Mouse (Mus musculus): ENCODE measurements at regions not wholly inside any gene's neighbourhood (a gene's known extent, or its start where the extent isn't known, plus 50 kb on each side); places are given as distances from the start of the nearest gene placed in this dataset.
"Not testable (repeated sequence)": the region's sequence is repeated elsewhere in the genome, so short reads cannot be mapped to it uniquely, and the experiment has no call there.

DNA sequence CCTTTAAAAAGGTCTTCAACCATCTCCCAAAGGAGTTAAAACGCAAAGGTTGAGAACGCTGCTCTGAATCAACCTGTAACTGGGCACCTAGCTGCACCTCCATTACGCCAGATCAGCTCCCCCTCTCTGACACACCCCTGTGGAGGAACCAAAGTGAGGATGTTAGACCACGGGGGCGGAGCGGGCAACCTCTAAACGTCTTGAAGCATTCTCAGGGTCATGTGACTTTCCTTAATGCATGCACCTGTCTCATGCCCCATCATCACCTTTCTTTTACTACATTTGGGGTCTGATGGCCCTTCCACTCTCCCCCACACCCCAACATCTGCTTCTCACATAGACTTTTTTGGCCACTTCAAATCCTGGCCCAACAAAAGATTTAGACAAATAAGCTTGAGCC is 77.9 kb upstream of the Med13l start:
- ATAC-seq (ENCODE audit: insufficient number of reproducible peaks, low FRiP score, low TSS enrichment, low read depth), result no peak
- Histone ChIP-seq H3K4me1 (ENCODE audit: control insufficient read depth, insufficient read depth, low read length) (peaks cover 17% of the 10 kb centered on the region; the same call in 1 of the 2 replicates), H3K27ac (replicated peaks; ENCODE audit: low read depth, low read length) (no peak overlapping the region), H3K4me3 (ENCODE audit: low read depth, low read length) (no peak overlapping the region), H3K4me2 (ENCODE audit: low read depth, severe bottlenecking) (no peak overlapping the region), H3K36me3 (ENCODE audit: control insufficient read depth, insufficient read depth, low read length) (no peaks in the 10 kb centered on the region), H3K9me3 (ENCODE audit: control insufficient read depth, low read length) (no peaks in the 10 kb centered on the region), H3K9ac (ENCODE audit: low read length) (no peak overlapping the region), H3K27me3 (ENCODE audit: control insufficient read depth, insufficient read depth, low read length) (no peaks in the 10 kb centered on the region)
- DNase-seq (ENCODE audit: low spot score), result no peak
- 40% methylated on average over 7 of the region's 7 CpGs for WGBS

- ATAC-seq (ENCODE audit: insufficient number of reproducible peaks, low FRiP score, low TSS enrichment, low read depth) (no peak), DNase-seq (ENCODE audit: low spot score) (no peak)
- no peaks in the 10 kb centered on the region for H3K27me3 ChIP-seq (ENCODE audit: control insufficient read depth, insufficient read depth, low read length)
- peaks cover 14% of the 10 kb centered on the region; the same call in 1 of the 2 replicates for H3K4me1 ChIP-seq (ENCODE audit: control insufficient read depth, insufficient read depth, low read length)
- H3K27ac ChIP-seq (replicated peaks; ENCODE audit: low read depth, low read length), result no peak overlapping the region
- no peak overlapping the region for H3K4me2 ChIP-seq (ENCODE audit: low read depth, severe bottlenecking)
- WGBS, result 10% methylated on average over 7 of the region's 7 CpGs
- no peaks in the 10 kb centered on the region for H3K36me3 ChIP-seq (ENCODE audit: control insufficient read depth, insufficient read depth, low read length)
- no peak overlapping the region for H3K9ac ChIP-seq (ENCODE audit: low read length)
- H3K4me3 ChIP-seq (ENCODE audit: low read depth, low read length), result no peak overlapping the region
- no peaks in the 10 kb centered on the region for H3K9me3 ChIP-seq (ENCODE audit: control insufficient read depth, low read length)
Observed at GRCm38 (mm10) chr5:118483001-118483400, 77.5 kb upstream of the Med13l start.

DNA sequence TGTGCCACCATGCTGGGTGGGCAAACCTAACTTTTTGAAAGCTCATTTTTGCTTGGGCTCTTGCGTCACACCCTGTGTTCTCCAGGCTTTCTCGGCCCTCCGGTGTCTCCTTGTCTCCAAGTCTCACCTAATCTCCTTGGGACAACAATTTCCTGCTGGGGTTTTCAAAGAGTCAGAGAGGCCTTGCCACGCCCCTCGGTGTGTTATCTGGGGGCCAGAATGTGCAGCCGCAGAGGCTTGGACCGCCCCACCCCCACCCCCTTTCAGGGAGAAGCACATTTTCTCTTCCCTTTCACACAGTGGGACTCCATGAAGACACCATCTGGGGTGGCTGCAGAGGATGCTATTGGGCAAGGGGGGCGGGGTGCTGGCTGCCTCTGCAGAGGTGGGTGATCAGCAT is 76.9 kb upstream of the Med13l start:
- no peak overlapping the region for H3K4me3 ChIP-seq (ENCODE audit: low read depth, low read length)
- DNase-seq (ENCODE audit: low spot score), result no peak
- peak overlapping the region; percentile 15; the same call in 1 of the 2 replicates for H3K4me2 ChIP-seq (ENCODE audit: low read depth, severe bottlenecking)
- no peaks in the 10 kb centered on the region for H3K9me3 ChIP-seq (ENCODE audit: control insufficient read depth, low read length)
- no peaks in the 10 kb centered on the region for H3K27me3 ChIP-seq (ENCODE audit: control insufficient read depth, insufficient read depth, low read length)
- H3K36me3 ChIP-seq (ENCODE audit: control insufficient read depth, insufficient read depth, low read length), result no peaks in the 10 kb centered on the region
- no peak overlapping the region for H3K27ac ChIP-seq (replicated peaks; ENCODE audit: low read depth, low read length)
- no peak for ATAC-seq (ENCODE audit: insufficient number of reproducible peaks, low FRiP score, low TSS enrichment, low read depth)
- peaks cover 13% of the 10 kb centered on the region; the same call in 1 of the 2 replicates for H3K4me1 ChIP-seq (ENCODE audit: control insufficient read depth, insufficient read depth, low read length)
- 13% methylated on average over 8 of the region's 8 CpGs for WGBS
- H3K9ac ChIP-seq (ENCODE audit: low read length), result no peak overlapping the region

DNA sequence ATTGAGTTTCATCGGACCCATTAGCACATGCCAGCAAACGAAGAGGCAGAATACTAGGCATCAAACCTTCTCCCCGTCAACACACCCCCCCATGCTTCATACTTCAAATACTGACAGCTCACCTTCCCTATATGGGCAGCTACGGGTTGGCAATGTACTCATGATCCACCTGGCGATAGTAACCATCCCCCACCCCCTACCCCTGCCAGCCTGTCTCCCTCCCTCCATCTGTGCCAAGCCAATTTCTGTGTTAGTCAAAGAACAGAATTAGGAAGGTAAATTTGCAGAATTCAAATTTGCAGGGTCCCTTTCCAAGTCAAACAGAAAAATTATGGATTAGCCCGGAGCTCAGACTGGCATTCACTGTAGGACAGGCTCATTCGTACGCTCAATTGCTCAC is 75.3 kb upstream of the Med13l start:
- WGBS, result 95% methylated on average over 8 of the region's 8 CpGs
- DNase-seq (ENCODE audit: low spot score) (no peak), ATAC-seq (ENCODE audit: insufficient number of reproducible peaks, low FRiP score, low TSS enrichment, low read depth) (no peak)
- Histone ChIP-seq H3K27ac (replicated peaks; ENCODE audit: low read depth, low read length) (no peak overlapping the region), H3K4me2 (ENCODE audit: low read depth, severe bottlenecking) (no peak overlapping the region), H3K4me3 (ENCODE audit: low read depth, low read length) (no peak overlapping the region), H3K9me3 (ENCODE audit: control insufficient read depth, low read length) (no peaks in the 10 kb centered on the region), H3K36me3 (ENCODE audit: control insufficient read depth, insufficient read depth, low read length) (no peaks in the 10 kb centered on the region), H3K27me3 (ENCODE audit: control insufficient read depth, insufficient read depth, low read length) (no peaks in the 10 kb centered on the region), H3K9ac (ENCODE audit: low read length) (no peak overlapping the region), H3K4me1 (ENCODE audit: control insufficient read depth, insufficient read depth, low read length) (peaks cover 12% of the 10 kb centered on the region; the same call in 1 of the 2 replicates)

DNA sequence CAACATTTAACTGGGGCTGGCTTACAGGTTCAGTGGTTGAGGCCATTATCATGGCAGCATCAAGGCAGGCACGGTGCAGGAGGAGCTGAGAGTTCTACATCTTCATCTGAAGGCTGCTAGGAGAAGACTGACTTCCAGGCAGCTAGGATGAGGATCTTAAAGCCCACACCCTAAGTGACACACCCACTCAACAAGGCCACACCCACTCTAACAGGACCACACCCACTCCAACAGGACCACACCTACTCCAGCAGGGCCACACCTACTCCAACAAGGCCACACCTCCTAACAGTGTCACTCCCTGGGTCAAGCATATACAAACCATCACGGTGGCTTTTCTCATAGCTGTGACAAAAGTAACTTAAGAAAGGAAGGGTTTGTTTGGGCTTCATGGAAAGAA is 68.0 kb upstream of the Med13l start:
- not testable (repeated sequence) for H3K9ac ChIP-seq (ENCODE audit: low read length); ATAC-seq (ENCODE audit: insufficient number of reproducible peaks, low FRiP score, low TSS enrichment, low read depth); H3K4me1 ChIP-seq (ENCODE audit: control insufficient read depth, insufficient read depth, low read length)

GRCm38 (mm10) chr5:118494649-118495477 is 65.6 kb upstream of the Med13l start:
- no peaks in the 10 kb centered on the region for H3K36me3 ChIP-seq (ENCODE audit: control insufficient read depth, insufficient read depth, low read length)
- no peaks in the 10 kb centered on the region for H3K27me3 ChIP-seq (ENCODE audit: control insufficient read depth, insufficient read depth, low read length)
- DNase-seq (ENCODE audit: low spot score) (no peak), ATAC-seq (ENCODE audit: insufficient number of reproducible peaks, low FRiP score, low TSS enrichment, low read depth) (no peak)
- H3K4me3 ChIP-seq (ENCODE audit: low read depth, low read length), result no peak overlapping the region
- H3K9me3 ChIP-seq (ENCODE audit: control insufficient read depth, low read length), result no peaks in the 10 kb centered on the region
- no peak overlapping the region for H3K27ac ChIP-seq (replicated peaks; ENCODE audit: low read depth, low read length)
- WGBS, result 68% methylated on average over 7 of the region's 7 CpGs
- H3K4me1 ChIP-seq (ENCODE audit: control insufficient read depth, insufficient read depth, low read length), result peaks cover 9% of the 10 kb centered on the region; the same call in 1 of the 2 replicates
- no peak overlapping the region for H3K4me2 ChIP-seq (ENCODE audit: low read depth, severe bottlenecking)
- no peak overlapping the region for H3K9ac ChIP-seq (ENCODE audit: low read length)

More for the DNA sequence above, 68.0 kb upstream of the Med13l start:
- not testable (repeated sequence) for H3K4me3 ChIP-seq (ENCODE audit: low read depth, low read length); H3K9me3 ChIP-seq (ENCODE audit: control insufficient read depth, low read length); H3K4me2 ChIP-seq (ENCODE audit: low read depth, severe bottlenecking); H3K27me3 ChIP-seq (ENCODE audit: control insufficient read depth, insufficient read depth, low read length); H3K27ac ChIP-seq (replicated peaks; ENCODE audit: low read depth, low read length); H3K36me3 ChIP-seq (ENCODE audit: control insufficient read depth, insufficient read depth, low read length); DNase-seq (ENCODE audit: low spot score)
- WGBS, result 87% methylated on average over 2 of the region's 2 CpGs

DNA sequence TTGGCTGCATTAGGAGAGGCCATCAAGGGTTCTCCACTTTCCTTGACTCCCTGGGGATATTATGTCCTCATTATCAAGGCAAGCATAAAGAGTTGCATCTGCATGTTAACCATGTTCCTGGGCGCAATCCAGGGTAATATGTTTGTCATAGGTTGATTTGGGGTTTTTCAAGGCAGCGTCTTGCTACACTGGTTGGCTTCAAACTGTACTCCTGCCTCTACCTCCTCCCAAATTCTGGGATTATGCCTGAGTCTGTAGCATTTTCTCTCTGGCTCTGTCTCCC is 65.1 kb upstream of the Med13l start:
- Histone ChIP-seq H3K27me3 (ENCODE audit: control insufficient read depth, insufficient read depth, low read length) (no peaks in the 10 kb centered on the region), H3K4me3 (ENCODE audit: low read depth, low read length) (no peak overlapping the region), H3K36me3 (ENCODE audit: control insufficient read depth, insufficient read depth, low read length) (no peaks in the 10 kb centered on the region), H3K9ac (ENCODE audit: low read length) (no peak overlapping the region), H3K4me2 (ENCODE audit: low read depth, severe bottlenecking) (no peak overlapping the region), H3K9me3 (ENCODE audit: control insufficient read depth, low read length) (no peaks in the 10 kb centered on the region), H3K4me1 (ENCODE audit: control insufficient read depth, insufficient read depth, low read length) (peaks cover 9% of the 10 kb centered on the region; the same call in 1 of the 2 replicates), H3K27ac (replicated peaks; ENCODE audit: low read depth, low read length) (no peak overlapping the region)
- DNase-seq (ENCODE audit: low spot score) (no peak), ATAC-seq (ENCODE audit: insufficient number of reproducible peaks, low FRiP score, low TSS enrichment, low read depth) (no peak)
- 75% methylated on average over 2 of the region's 2 CpGs for WGBS

GRCm38 (mm10) chr5:118501624-118502023 is 58.9 kb upstream of the Med13l start:
- Histone ChIP-seq H3K4me1 (ENCODE audit: control insufficient read depth, insufficient read depth, low read length) (peaks cover 5% of the 10 kb centered on the region), H3K9me3 (ENCODE audit: control insufficient read depth, low read length) (no peaks in the 10 kb centered on the region), H3K4me3 (ENCODE audit: low read depth, low read length) (no peak overlapping the region), H3K27me3 (ENCODE audit: control insufficient read depth, insufficient read depth, low read length) (no peaks in the 10 kb centered on the region), H3K27ac (replicated peaks; ENCODE audit: low read depth, low read length) (no peak overlapping the region), H3K9ac (ENCODE audit: low read length) (no peak overlapping the region), H3K4me2 (ENCODE audit: low read depth, severe bottlenecking) (no peak overlapping the region), H3K36me3 (ENCODE audit: control insufficient read depth, insufficient read depth, low read length) (no peaks in the 10 kb centered on the region)
- ATAC-seq (ENCODE audit: insufficient number of reproducible peaks, low FRiP score, low TSS enrichment, low read depth) (no peak), DNase-seq (ENCODE audit: low spot score) (no peak)
- 85% methylated on average over 5 of the region's 5 CpGs for WGBS

DNA sequence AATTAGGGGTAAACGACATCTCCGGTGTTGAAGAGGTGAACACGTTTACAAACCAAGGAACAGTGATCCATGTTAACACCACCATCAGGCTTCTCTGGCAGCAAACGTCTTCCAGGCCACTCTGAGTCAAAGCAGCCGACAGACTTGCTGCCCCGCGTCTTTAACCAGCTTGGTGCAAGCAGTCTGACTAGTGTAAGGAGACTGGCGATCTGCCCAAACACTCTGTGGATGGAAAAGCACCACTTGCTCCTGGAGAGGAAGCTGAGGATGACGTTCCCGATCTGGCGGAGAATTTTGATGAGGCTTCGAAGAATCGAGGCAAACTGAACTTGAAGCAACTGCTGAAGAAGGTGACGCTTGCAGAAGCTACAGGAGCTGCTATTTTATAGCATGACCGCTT is 57.5 kb upstream of the Med13l start:
- H3K4me3 ChIP-seq (ENCODE audit: low read depth, low read length), result no peak overlapping the region
- no peak overlapping the region for H3K27ac ChIP-seq (replicated peaks; ENCODE audit: low read depth, low read length)
- WGBS, result 63% methylated on average over 15 of the region's 15 CpGs
- H3K9ac ChIP-seq (ENCODE audit: low read length), result no peak overlapping the region
- no peak for DNase-seq (ENCODE audit: low spot score)
- H3K4me1 ChIP-seq (ENCODE audit: control insufficient read depth, insufficient read depth, low read length), result peaks cover 5% of the 10 kb centered on the region
- no peaks in the 10 kb centered on the region for H3K36me3 ChIP-seq (ENCODE audit: control insufficient read depth, insufficient read depth, low read length)
- H3K4me2 ChIP-seq (ENCODE audit: low read depth, severe bottlenecking), result no peak overlapping the region
- H3K27me3 ChIP-seq (ENCODE audit: control insufficient read depth, insufficient read depth, low read length), result no peaks in the 10 kb centered on the region
- no peak for ATAC-seq (ENCODE audit: insufficient number of reproducible peaks, low FRiP score, low TSS enrichment, low read depth)
- H3K9me3 ChIP-seq (ENCODE audit: control insufficient read depth, low read length), result no peaks in the 10 kb centered on the region
